Mouse (Mus musculus): Measurements from ENCODE around the gene Adam33.

Adam33 gene

DNA sequence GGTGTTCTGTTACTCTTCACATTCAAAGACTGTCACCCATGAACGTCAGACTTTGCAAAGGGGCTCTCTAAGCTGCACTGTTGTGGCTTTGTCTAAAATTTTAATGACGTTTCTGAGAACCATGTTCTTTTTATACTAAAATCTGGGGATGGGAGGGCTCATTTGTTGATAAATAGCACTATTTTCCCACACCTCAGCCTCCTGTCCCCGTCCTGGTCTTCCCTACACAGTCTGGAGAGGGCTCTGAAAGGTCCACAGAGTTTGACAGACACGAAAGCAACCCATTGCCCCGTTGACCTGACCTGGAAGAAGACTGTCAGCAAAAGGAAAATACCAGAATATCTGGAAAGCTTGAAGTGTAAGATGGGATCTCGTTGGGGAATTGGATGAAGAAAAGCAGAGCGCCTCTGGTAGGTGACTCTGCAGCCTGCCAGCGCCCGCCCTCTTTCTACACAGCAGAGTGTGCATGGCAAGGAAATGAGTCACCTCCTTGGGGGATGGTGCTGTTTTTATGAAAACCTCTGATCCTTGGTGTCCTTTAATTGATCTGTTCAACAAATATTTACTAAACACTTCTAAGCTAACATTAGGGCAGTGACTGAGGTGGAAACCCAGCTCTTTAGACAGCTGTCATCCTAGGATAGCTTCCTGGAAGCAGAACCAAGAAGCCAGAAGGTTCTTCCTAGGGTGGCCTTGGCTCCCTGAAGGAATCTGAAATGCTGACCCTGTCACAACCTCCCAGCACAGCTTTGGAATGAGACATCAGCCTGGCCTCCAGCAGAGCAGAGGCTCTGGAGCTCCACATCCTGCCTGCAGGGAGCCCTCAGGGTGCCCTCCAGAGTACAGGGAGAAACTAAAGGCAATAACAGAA lies 34.3 kb downstream of the Adam33 start:
- in situ Hi-C loops (cut with MseI, MboI) = no loop called here

GRCm38 (mm10) chr2:131026941-131027340 lies 36.7 kb downstream of the Adam33 start:
- in situ Hi-C loops (cut with MseI, MboI) = no loop called here

DNA sequence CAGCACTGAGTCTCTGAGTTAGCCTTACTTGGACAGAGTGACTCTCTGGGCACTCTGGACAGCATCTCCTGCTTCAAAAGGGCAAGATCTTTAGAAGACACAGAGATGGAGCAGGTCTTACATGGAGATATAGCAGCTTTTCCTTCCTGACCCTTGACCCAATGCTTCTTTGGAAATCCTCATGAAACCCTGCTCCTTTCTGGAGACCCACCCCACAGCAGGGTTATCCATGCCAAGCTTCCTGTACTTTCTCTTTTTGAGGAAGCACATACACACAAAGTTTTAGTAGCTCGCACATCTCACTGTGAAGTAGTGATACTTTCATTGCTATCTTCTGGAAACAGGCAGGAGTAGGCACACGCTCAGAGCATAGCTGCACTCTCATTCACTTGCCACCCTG lies 38.4 kb downstream of the Adam33 start:
- in situ Hi-C loops (cut with MseI, MboI) = no loop called here

- in situ Hi-C loops (cut with MseI, MboI) = no loop called here
Observed at GRCm38 (mm10) chr2:131010566-131010965, 53.0 kb downstream of the Adam33 start.

GRCm38 (mm10) chr2:131009123-131009522 lies 54.5 kb downstream of the Adam33 start:
- in situ Hi-C loops (cut with MseI, MboI) = no loop called here
